ENCODE assay signal across 18 mouse cellular contexts in the genomic region with DNA sequence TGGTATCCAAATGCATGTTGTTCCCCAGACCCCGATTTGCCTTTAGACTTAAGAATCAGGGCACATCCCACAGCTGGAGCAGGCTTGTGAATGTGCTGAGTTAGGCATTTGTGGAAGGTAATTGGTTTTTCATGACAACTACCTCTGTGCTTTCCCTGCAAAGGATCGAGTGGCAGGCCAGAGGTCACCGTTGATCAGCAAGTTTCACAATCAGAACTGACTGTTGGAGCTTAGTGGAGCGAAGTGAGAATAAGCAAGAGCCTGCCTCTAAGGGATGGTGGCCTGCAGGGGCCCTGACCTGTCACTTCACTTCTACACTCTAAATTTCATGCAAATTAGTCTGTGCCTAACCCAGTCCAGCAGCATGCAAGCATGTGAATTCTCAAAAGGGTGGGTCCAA.
DNase-seq lines count a peak whose midpoint lies in the region; ATAC-seq lines count a peak whose summit lies in the region.
"Had no signal": no experiment of that assay in that cellular context is flagged by ENCODE, and none has a peak within 500 bp of the region (broad histone marks: within the 10 kb centered on the region; RNA-seq: fewer than 3 reads in every experiment).

No protein-coding gene starts in this region.

- H3K4me1 ChIP-seq in forebrain, embryonic 12.5 days: no peaks in the 10 kb centered on the region; the same call in 1 of the 2 replicates
- no peaks in the 10 kb centered on the region for H3K4me1 ChIP-seq in forebrain, embryonic 14.5 days (ENCODE audit: control insufficient read depth, insufficient read depth, low read length)
- peaks cover 6% of the 10 kb centered on the region for H3K4me1 ChIP-seq in midbrain, embryonic 10.5 days
- no peaks in the 10 kb centered on the region for H3K4me1 ChIP-seq in midbrain, embryonic 15.5 days
- no peaks in the 10 kb centered on the region for H3K4me1 ChIP-seq in embryonic facial prominence, embryonic 12.5 days
- H3K4me1 ChIP-seq: forebrain, embryonic 13.5 days; limb, embryonic 13.5 days; lung, embryonic 15.5 days; megakaryocyte, embryonic 14.5 days; neural tube, embryonic 13.5 days had no signal

- WGBS in forebrain, embryonic 12.5 days: 25% methylated on average over 4 of the region's 4 CpGs
- WGBS in forebrain, embryonic 14.5 days: 32% methylated on average over 4 of the region's 4 CpGs
- 38% methylated on average over 4 of the region's 4 CpGs for WGBS in midbrain, embryonic 10.5 days
- 19% methylated on average over 4 of the region's 4 CpGs for WGBS in midbrain, embryonic 15.5 days
- WGBS in embryonic facial prominence, embryonic 12.5 days: 13% methylated on average over 4 of the region's 4 CpGs

- no peak overlapping the region for H3K27ac ChIP-seq in forebrain, embryonic 12.5 days
- H3K27ac ChIP-seq in forebrain, embryonic 14.5 days (ENCODE audit: low read depth, low read length): no peak overlapping the region
- no peak overlapping the region for H3K27ac ChIP-seq in midbrain, embryonic 10.5 days (replicated peaks)
- no peak overlapping the region for H3K27ac ChIP-seq in midbrain, embryonic 15.5 days
- no peak overlapping the region for H3K27ac ChIP-seq in embryonic facial prominence, embryonic 12.5 days
- H3K27ac ChIP-seq: forebrain, embryonic 13.5 days; limb, embryonic 13.5 days; lung, embryonic 15.5 days; neural tube, embryonic 13.5 days had no signal

- H3K4me3 ChIP-seq in forebrain, embryonic 12.5 days (replicated peaks): no peak overlapping the region
- no peak overlapping the region for H3K4me3 ChIP-seq in forebrain, embryonic 14.5 days (ENCODE audit: low read depth, low read length)
- H3K4me3 ChIP-seq in midbrain, embryonic 10.5 days: no peak overlapping the region
- no peak overlapping the region for H3K4me3 ChIP-seq in midbrain, embryonic 15.5 days
- H3K4me3 ChIP-seq in embryonic facial prominence, embryonic 12.5 days: no peak overlapping the region
- H3K4me3 ChIP-seq: forebrain, embryonic 13.5 days; limb, embryonic 13.5 days; lung, embryonic 15.5 days; megakaryocyte, embryonic 14.5 days; neural tube, embryonic 13.5 days had no signal

- H3K9ac ChIP-seq in forebrain, embryonic 12.5 days: no peak overlapping the region
- no peak overlapping the region for H3K9ac ChIP-seq in forebrain, embryonic 14.5 days (ENCODE audit: low read length)
- no peak overlapping the region for H3K9ac ChIP-seq in midbrain, embryonic 15.5 days
- H3K9ac ChIP-seq in embryonic facial prominence, embryonic 12.5 days: no peak overlapping the region
- H3K9ac ChIP-seq: forebrain, embryonic 13.5 days; limb, embryonic 13.5 days; lung, embryonic 15.5 days; neural tube, embryonic 13.5 days had no signal

- H3K9me3 ChIP-seq in forebrain, embryonic 12.5 days: no peaks in the 10 kb centered on the region
- no peaks in the 10 kb centered on the region for H3K9me3 ChIP-seq in forebrain, embryonic 14.5 days (replicated peaks; ENCODE audit: control insufficient read depth, low read length)
- H3K9me3 ChIP-seq in midbrain, embryonic 10.5 days (replicated peaks): no peaks in the 10 kb centered on the region
- no peaks in the 10 kb centered on the region for H3K9me3 ChIP-seq in midbrain, embryonic 15.5 days
- no peaks in the 10 kb centered on the region for H3K9me3 ChIP-seq in embryonic facial prominence, embryonic 12.5 days
- H3K9me3 ChIP-seq: forebrain, embryonic 13.5 days; limb, embryonic 13.5 days; lung, embryonic 15.5 days; neural tube, embryonic 13.5 days had no signal

- H3K27me3 ChIP-seq in forebrain, embryonic 12.5 days: no peaks in the 10 kb centered on the region
- H3K27me3 ChIP-seq in forebrain, embryonic 14.5 days (replicated peaks; ENCODE audit: control insufficient read depth, insufficient read depth, low read length): no peaks in the 10 kb centered on the region
- H3K27me3 ChIP-seq in midbrain, embryonic 10.5 days (ENCODE audit: low read depth, poor library complexity, severe bottlenecking): no peaks in the 10 kb centered on the region
- no peaks in the 10 kb centered on the region for H3K27me3 ChIP-seq in midbrain, embryonic 15.5 days (replicated peaks)
- H3K27me3 ChIP-seq in embryonic facial prominence, embryonic 12.5 days: no peaks in the 10 kb centered on the region
- H3K27me3 ChIP-seq: forebrain, embryonic 13.5 days; limb, embryonic 13.5 days; lung, embryonic 15.5 days; megakaryocyte, embryonic 14.5 days; neural tube, embryonic 13.5 days had no signal

- no peak for DNase-seq in forebrain, embryonic 14.5 days (ENCODE audit: low spot score)
- DNase-seq in midbrain, embryonic 10.5 days (ENCODE audit: low spot score): peak; percentile 28
- DNase-seq in retina, embryonic 14.5 days (ENCODE audit: low spot score): peak; percentile 69
- no peak for DNase-seq in ovary, postnatal 10 days (ENCODE audit: low spot score)
- DNase-seq in T-cell, adult 2 months (ENCODE audit: low spot score): no peak
- DNase-seq: adrenal gland, postnatal 36 days; gastrocnemius, postnatal 14 days; layer of hippocampus, postnatal 36 days; right cerebral cortex, adult 18-20 months had no signal

- H3K36me3 ChIP-seq in forebrain, embryonic 12.5 days (replicated peaks): no peaks in the 10 kb centered on the region
- no peaks in the 10 kb centered on the region for H3K36me3 ChIP-seq in forebrain, embryonic 14.5 days (ENCODE audit: control insufficient read depth, insufficient read depth, low read length)
- no peaks in the 10 kb centered on the region for H3K36me3 ChIP-seq in midbrain, embryonic 10.5 days
- H3K36me3 ChIP-seq in midbrain, embryonic 15.5 days (replicated peaks): no peaks in the 10 kb centered on the region
- no peaks in the 10 kb centered on the region for H3K36me3 ChIP-seq in embryonic facial prominence, embryonic 12.5 days
- H3K36me3 ChIP-seq: limb, embryonic 13.5 days; lung, embryonic 15.5 days; neural tube, embryonic 13.5 days had no signal

- no peak overlapping the region for H3K4me2 ChIP-seq in forebrain, embryonic 12.5 days
- H3K4me2 ChIP-seq in forebrain, embryonic 14.5 days (ENCODE audit: low read length): no peak overlapping the region
- no peak overlapping the region for H3K4me2 ChIP-seq in midbrain, embryonic 15.5 days
- H3K4me2 ChIP-seq in embryonic facial prominence, embryonic 12.5 days (replicated peaks): no peak overlapping the region
- H3K4me2 ChIP-seq: forebrain, embryonic 13.5 days; limb, embryonic 13.5 days; lung, embryonic 15.5 days; neural tube, embryonic 13.5 days had no signal

- ATAC-seq in forebrain, embryonic 12.5 days (ENCODE audit: low FRiP score): 0 out of 2 replicates have a peak, but pooled peaks have one; percentile 33
- ATAC-seq in forebrain, embryonic 14.5 days: no peak
- no peak for ATAC-seq in midbrain, embryonic 15.5 days (replicated peaks)
- 0 out of 2 replicates have a peak, but pooled peaks have one; percentile 47 for ATAC-seq in embryonic facial prominence, embryonic 12.5 days (ENCODE audit: insufficient number of reproducible peaks, insufficient read depth, low FRiP score, low TSS enrichment)
- ATAC-seq: forebrain, embryonic 13.5 days; intestine, embryonic 16.5 days had no signal

Comparison
In these comparisons a context has a peak if more than half of its experiments do, and no peak if none do; other contexts are left out.
1. ATAC-seq: peak in forebrain, embryonic 12.5 days (single experiment) and embryonic facial prominence, embryonic 12.5 days (single experiment); none in forebrain, embryonic 14.5 days (single experiment) and midbrain, embryonic 15.5 days (single experiment).
2. DNase-seq: peak in midbrain, embryonic 10.5 days (single experiment) and retina, embryonic 14.5 days (single experiment); none in forebrain, embryonic 14.5 days (single experiment), ovary, postnatal 10 days (single experiment) and T-cell, adult 2 months (single experiment).